Mouse (Mus musculus) embryonic fibroblast, embryonic 13.5 days (primary cell): Measurements from ENCODE around the gene 2310030G06Rik.

Source experiments
- CTCF ChIP-seq: IDR thresholded peaks from 2 replicates; pipeline ENCODE4 v1.5.1; 2011; ENCODE audit warnings: mild to moderate bottlenecking, control low read depth, low read length, moderate library complexity, borderline replicate concordance; ENCODE audit not compliant: insufficient read depth
- POLR2A ChIP-seq: IDR thresholded peaks from 2 replicates; pipeline ENCODE4 v1.6.1; 2011; ENCODE audit warnings: low read depth, mild to moderate bottlenecking, control low read depth, low read length, moderate library complexity

DNA sequence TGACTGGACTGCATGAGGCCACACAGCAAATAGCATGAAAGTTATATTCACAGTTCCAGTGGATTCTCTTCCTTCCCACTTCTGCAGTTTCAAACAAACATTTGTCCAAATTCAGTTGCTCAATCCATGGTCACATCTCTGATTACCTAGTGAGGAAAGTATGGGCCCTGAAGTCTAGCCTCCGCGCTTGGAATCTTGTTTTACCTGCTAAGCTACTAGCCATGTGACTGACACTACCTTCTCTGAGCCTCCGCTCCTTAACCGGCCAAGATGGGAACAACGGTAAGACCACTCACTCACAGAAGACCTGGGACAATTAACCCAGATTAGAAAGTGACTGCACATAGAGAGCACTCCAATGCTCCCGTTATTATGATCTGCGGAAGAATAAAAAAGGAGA, 530 bp downstream of the 2310030G06Rik start:
- TF ChIP-seq CTCF = no peak
- no peak for TF ChIP-seq POLR2A
